In genomic region chr9:58045646-58046045, GRCm38 (mm10) we compare ENCODE assay signal across 15 mouse cellular contexts. TPM values are rescaled to one million over a fixed set of nuclear protein-coding genes. Genes with fewer than 3 reads are reported as not detected.
DNase-seq lines count a peak whose midpoint lies in the region; ATAC-seq and TF ChIP-seq lines count a peak whose summit lies in the region.
"Had no signal": no experiment of that assay in that cellular context is flagged by ENCODE, and none has a peak within 500 bp of the region (broad histone marks: within the 10 kb centered on the region; RNA-seq: fewer than 3 reads in every experiment).

No protein-coding gene starts in this region.

- H3K9me3 ChIP-seq in embryonic facial prominence, embryonic 14.5 days (ENCODE audit: control insufficient read depth, low read length), result no peaks in the 10 kb centered on the region
- no peaks in the 10 kb centered on the region for H3K9me3 ChIP-seq in hindbrain, embryonic 13.5 days
- no peaks in the 10 kb centered on the region for H3K9me3 ChIP-seq in midbrain, postnatal 0 days (ENCODE audit: low read length)

- H3K4me3 ChIP-seq in gastrocnemius, adult 2 months, result no peak overlapping the region
- no peak overlapping the region for H3K4me3 ChIP-seq in embryonic facial prominence, embryonic 14.5 days (ENCODE audit: low read depth, low read length)
- no peak overlapping the region for H3K4me3 ChIP-seq in hindbrain, embryonic 13.5 days
- H3K4me3 ChIP-seq in midbrain, postnatal 0 days (ENCODE audit: low read depth, low read length), result no peak overlapping the region

- H3K27me3 ChIP-seq in embryonic facial prominence, embryonic 14.5 days (replicated peaks; ENCODE audit: control insufficient read depth, insufficient read depth, low read length), result no peaks in the 10 kb centered on the region; the same call in 1 of the 2 replicates
- H3K27me3 ChIP-seq in hindbrain, embryonic 13.5 days, result 0 out of 2 replicates have a peak, but pooled peaks cover 5% of the 10 kb centered on the region
- no peaks in the 10 kb centered on the region for H3K27me3 ChIP-seq in midbrain, postnatal 0 days (ENCODE audit: insufficient read depth, low read length)

- H3K9ac ChIP-seq in embryonic facial prominence, embryonic 14.5 days (ENCODE audit: low read depth, low read length), result no peak overlapping the region
- H3K9ac ChIP-seq in hindbrain, embryonic 13.5 days, result peak overlapping the region; percentile 29; the same call in 1 of the 2 replicates
- H3K9ac ChIP-seq in midbrain, postnatal 0 days (replicated peaks; ENCODE audit: low read length, poor library complexity, severe bottlenecking), result 0 out of 2 replicates have a peak overlapping the region, but pooled peaks have one; percentile 8
- H3K9ac ChIP-seq: liver, postnatal 0 days had no signal

- no peak for ATAC-seq in embryonic facial prominence, embryonic 14.5 days (ENCODE audit: low read depth)
- no peak for ATAC-seq in hindbrain, embryonic 13.5 days (ENCODE audit: low FRiP score)
- no peak for ATAC-seq in midbrain, postnatal 0 days (ENCODE audit: low FRiP score)
- ATAC-seq: liver, postnatal 0 days had no signal

- intact Hi-C loops in gastrocnemius, adult 2 months (cut with DNase I), result no loop called here

- no peaks in the 10 kb centered on the region for H3K36me3 ChIP-seq in embryonic facial prominence, embryonic 14.5 days (ENCODE audit: control insufficient read depth, insufficient read depth, low read length)
- no peaks in the 10 kb centered on the region for H3K36me3 ChIP-seq in hindbrain, embryonic 13.5 days
- H3K36me3 ChIP-seq in midbrain, postnatal 0 days (ENCODE audit: insufficient read depth, low read length), result no peaks in the 10 kb centered on the region

- DNase-seq in gastrocnemius, adult 2 months, result no peak
- no peak for DNase-seq in gastrocnemius, adult 8-10 months (ENCODE audit: low spot score in 2 of 2)
- peak; percentile 42 for DNase-seq in embryonic facial prominence, embryonic 14.5 days (ENCODE audit: low spot score)
- peak; percentile 22 for DNase-seq in midbrain, postnatal 0 days (ENCODE audit: low spot score)
- DNase-seq in urinary bladder, postnatal 10 days (ENCODE audit: low spot score), result no peak
- DNase-seq in frontal cortex, postnatal 25 days (ENCODE audit: low spot score in 2 of 2), result no peak
- DNase-seq in layer of hippocampus, postnatal 25 days (ENCODE audit: extremely low spot score in 1 of 2, low spot score in 1 of 2), result no peak
- DNase-seq: cerebellum, postnatal 14 days; kidney, adult 9 months; liver, postnatal 0 days; lung, postnatal 4 days; right cerebral cortex, adult 18-20 months had no signal

- peak overlapping the region; percentile 28; the same call in 1 of the 2 replicates for H3K27ac ChIP-seq in gastrocnemius, adult 2 months
- H3K27ac ChIP-seq in embryonic facial prominence, embryonic 14.5 days (replicated peaks; ENCODE audit: low read depth, low read length), result no peak overlapping the region
- H3K27ac ChIP-seq in hindbrain, embryonic 13.5 days, result peak overlapping the region; percentile 69
- no peak overlapping the region for H3K27ac ChIP-seq in midbrain, postnatal 0 days (ENCODE audit: low read depth, low read length)

- TF ChIP-seq CTCF in gastrocnemius, adult 2 months (IDR thresholded peaks at IDR 0.05), result no peak
- no peak for TF ChIP-seq CTCF in midbrain, postnatal 0 days (IDR thresholded peaks at IDR 0.05)

- peaks cover 8% of the 10 kb centered on the region; the same call in 1 of the 2 replicates for H3K4me1 ChIP-seq in embryonic facial prominence, embryonic 14.5 days (ENCODE audit: control insufficient read depth, insufficient read depth, low read length)
- peaks cover 90% of the 10 kb centered on the region for H3K4me1 ChIP-seq in hindbrain, embryonic 13.5 days (replicated peaks)
- peaks cover 27% of the 10 kb centered on the region for H3K4me1 ChIP-seq in midbrain, postnatal 0 days (ENCODE audit: insufficient read depth, low read length)

- WGBS in embryonic facial prominence, embryonic 14.5 days, result 31% methylated on average over 4 of the region's 4 CpGs
- WGBS in hindbrain, embryonic 13.5 days, result 20% methylated on average over 4 of the region's 4 CpGs
- WGBS in midbrain, postnatal 0 days, result 29% methylated on average over 4 of the region's 4 CpGs

- H3K4me2 ChIP-seq in embryonic facial prominence, embryonic 14.5 days (ENCODE audit: low read depth, low read length), result no peak overlapping the region
- no peak overlapping the region for H3K4me2 ChIP-seq in hindbrain, embryonic 13.5 days
- H3K4me2 ChIP-seq in midbrain, postnatal 0 days (ENCODE audit: low read depth, low read length, poor library complexity, severe bottlenecking), result no peak overlapping the region
- H3K4me2 ChIP-seq: heart, embryonic 11.5 days had no signal

RNA-seq across cellular contexts. Expression of gene Stra6, which starts 17.9 kb away (rescaled TPM):
- total RNA-seq in gastrocnemius, adult 2 months (2021), result under 1 TPM; 0.13 to 0.31 TPM
- under 1 TPM in 3 of 4 experiments, not detected in 1; 0.10 to 0.43 (median 0.19) TPM for total RNA-seq in gastrocnemius, adult 8-10 months (2022)
- polyA plus RNA-seq in embryonic facial prominence, embryonic 14.5 days (2014; fragmentation: Nextera tagmentation; extraction: Ambion mirVana), result 10.5 and 16.1 TPM in 2 replicates
- polyA plus RNA-seq in hindbrain, embryonic 13.5 days (2015; fragmentation: Nextera tagmentation; extraction: Ambion mirVana), result 19.1 and 20.1 TPM in 2 replicates
- 19.6 and 20.8 TPM in 2 replicates for total RNA-seq in midbrain, postnatal 0 days (2014; rRNA removed)
- 8.8 and 9.2 TPM in 2 replicates for polyA plus RNA-seq in midbrain, postnatal 0 days (2015; fragmentation: Nextera tagmentation; extraction: Ambion mirVana)
- total RNA-seq in layer of hippocampus, postnatal 25 days (2021), result 10 to 100 TPM in 1 of 2 experiments, 1 to 10 TPM in 1; 9.3 to 12.9 TPM
- total RNA-seq: hematopoietic stem cell, adult 5-6 weeks had no signal
- polyA plus RNA-seq: liver, postnatal 0 days had no signal

RNA-seq across cellular contexts. Expression of gene Cyp11a1, which starts 39.4 kb away (rescaled TPM):
- total RNA-seq in gastrocnemius, adult 2 months (2021), result under 1 TPM in 1 of 2 experiments, not detected in 1; 0.10 TPM
- 1 to 10 TPM in 1 of 4 experiments, under 1 TPM in 1, not detected in 2; 0.27 to 1.3 TPM for total RNA-seq in gastrocnemius, adult 8-10 months (2022)
- 5.9 and 7.0 TPM in 2 replicates for polyA plus RNA-seq in embryonic facial prominence, embryonic 14.5 days (2014; fragmentation: Nextera tagmentation; extraction: Ambion mirVana)
- polyA plus RNA-seq in hindbrain, embryonic 13.5 days (2015; fragmentation: Nextera tagmentation; extraction: Ambion mirVana), result 0.31 and 0.57 TPM in 2 replicates
- 0.22 and 1.3 TPM in 2 replicates for total RNA-seq in midbrain, postnatal 0 days (2014; rRNA removed)
- 1.3 and 1.5 TPM in 2 replicates for polyA plus RNA-seq in midbrain, postnatal 0 days (2015; fragmentation: Nextera tagmentation; extraction: Ambion mirVana)
- total RNA-seq in layer of hippocampus, postnatal 25 days (2021), result 1 to 10 TPM; 1.1 to 3.1 TPM
- polyA plus RNA-seq: heart, embryonic 11.5 days had no signal

Comparison
In these comparisons a context has a peak if more than half of its experiments do, and no peak if none do; other contexts are left out.
1. DNase-seq: peak in embryonic facial prominence, embryonic 14.5 days (single experiment) and midbrain, postnatal 0 days (single experiment); none in gastrocnemius, adult 2 months (single experiment), gastrocnemius, adult 8-10 months (0 of 2), urinary bladder, postnatal 10 days (single experiment), frontal cortex, postnatal 25 days (0 of 2) and layer of hippocampus, postnatal 25 days (0 of 2).
2. H3K27ac ChIP-seq: peak in gastrocnemius, adult 2 months (single experiment) and hindbrain, embryonic 13.5 days (single experiment); none in embryonic facial prominence, embryonic 14.5 days (single experiment) and midbrain, postnatal 0 days (single experiment).
3. RNA of gene Stra6, which starts 17.9 kb away (total RNA-seq): 19.6 to 20.8 TPM in midbrain, postnatal 0 days and 9.3 to 12.9 TPM in layer of hippocampus, postnatal 25 days; 0.13 to 0.31 TPM in gastrocnemius, adult 2 months and 0.10 to 0.43 TPM in gastrocnemius, adult 8-10 months; every median in the first group is over 4 times any median in the second.